Mouse (Mus musculus): ENCODE measurements at regions not wholly inside any gene's neighbourhood (a gene's known extent, or its start where the extent isn't known, plus 50 kb on each side); places are given as distances from the start of the nearest gene placed in this dataset.
A peak's percentile ranks its signal among the peaks of the same experiment; 100 is the strongest.

DNA sequence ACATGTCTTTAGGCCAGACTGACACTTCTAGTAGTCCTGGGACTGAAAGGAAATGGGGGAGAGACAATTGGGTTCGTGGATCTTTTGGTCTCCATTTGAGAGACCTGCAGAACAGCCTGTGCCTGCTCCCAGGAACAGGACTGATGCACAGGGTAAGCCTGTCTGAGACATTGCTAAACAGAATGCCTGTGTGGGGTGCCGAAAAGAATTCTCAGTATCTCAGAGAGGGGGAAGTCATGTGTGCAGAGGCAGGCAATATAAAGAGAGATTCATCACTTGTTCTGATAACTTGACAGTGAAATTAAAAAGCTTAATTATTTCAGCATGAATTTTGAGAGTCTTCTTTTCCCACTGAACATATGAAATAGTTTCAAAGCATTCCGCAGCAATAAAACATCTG is 268.7 kb downstream of the Rnf144a start:
- Histone ChIP-seq H3K9ac (replicated peaks; ENCODE audit: low read depth, low read length) (no peak overlapping the region), H3K27ac (ENCODE audit: low read depth, low read length) (no peak overlapping the region; the same call in 1 of the 2 replicates), H3K9me3 (ENCODE audit: control insufficient read depth, low read length) (no peaks in the 10 kb centered on the region), H3K4me2 (ENCODE audit: low read depth, low read length) (no peak overlapping the region), H3K36me3 (ENCODE audit: control insufficient read depth, insufficient read depth, low read length) (no peaks in the 10 kb centered on the region), H3K4me1 (ENCODE audit: control insufficient read depth, insufficient read depth, low read length) (0 out of 2 replicates have a peak, but pooled peaks cover 9% of the 10 kb centered on the region), H3K4me3 (ENCODE audit: low read depth, low read length) (no peak overlapping the region), H3K27me3 (ENCODE audit: control insufficient read depth, insufficient read depth, low read length) (no peaks in the 10 kb centered on the region)
- 59% methylated on average over 3 of the region's 3 CpGs for WGBS
- ATAC-seq (ENCODE audit: low read depth), result 0 out of 2 replicates have a peak, but pooled peaks have one; percentile 51

DNA sequence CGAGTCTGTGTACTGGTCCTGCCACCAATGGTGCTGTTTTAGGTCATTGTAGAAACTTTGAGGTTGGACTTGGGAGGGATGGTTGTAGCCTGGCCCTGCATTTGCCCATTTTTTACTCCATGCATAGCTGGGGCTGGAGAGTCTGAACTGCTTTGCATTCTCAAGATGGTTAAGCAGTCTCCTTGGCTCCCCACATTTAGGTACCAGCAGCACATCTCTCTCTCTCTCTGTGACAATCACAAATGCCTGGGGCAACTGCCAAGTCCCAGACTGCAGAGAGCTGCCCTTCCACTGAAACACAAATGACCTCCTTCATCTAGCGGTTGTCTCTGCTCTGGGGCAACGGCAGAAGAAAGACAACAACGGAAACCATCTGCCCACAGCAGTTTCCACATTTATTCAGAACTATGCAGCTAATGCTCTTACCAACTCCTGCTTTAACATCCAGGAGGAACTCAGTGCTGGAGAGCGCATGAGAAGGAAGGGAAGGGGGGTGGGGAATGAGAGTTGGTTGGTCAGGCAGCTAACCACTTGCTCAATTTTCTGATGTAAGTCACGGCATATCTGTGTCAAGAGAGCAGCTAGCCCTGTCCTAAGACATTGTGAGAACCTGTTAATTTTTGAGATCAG is 269.9 kb downstream of the Rnf144a start:
- ATAC-seq (ENCODE audit: low read depth), result peak; percentile 55; the same call in 1 of the 2 replicates
- Histone ChIP-seq H3K36me3 (ENCODE audit: control insufficient read depth, insufficient read depth, low read length) (no peaks in the 10 kb centered on the region), H3K4me1 (ENCODE audit: control insufficient read depth, insufficient read depth, low read length) (0 out of 2 replicates have a peak, but pooled peaks cover 9% of the 10 kb centered on the region), H3K27ac (ENCODE audit: low read depth, low read length) (no peak overlapping the region), H3K9me3 (ENCODE audit: control insufficient read depth, low read length) (no peaks in the 10 kb centered on the region), H3K4me2 (ENCODE audit: low read depth, low read length) (no peak overlapping the region), H3K27me3 (ENCODE audit: control insufficient read depth, insufficient read depth, low read length) (no peaks in the 10 kb centered on the region), H3K4me3 (ENCODE audit: low read depth, low read length) (no peak overlapping the region), H3K9ac (replicated peaks; ENCODE audit: low read depth, low read length) (no peak overlapping the region)
- WGBS, result 59% methylated on average over 6 of the region's 6 CpGs

DNA sequence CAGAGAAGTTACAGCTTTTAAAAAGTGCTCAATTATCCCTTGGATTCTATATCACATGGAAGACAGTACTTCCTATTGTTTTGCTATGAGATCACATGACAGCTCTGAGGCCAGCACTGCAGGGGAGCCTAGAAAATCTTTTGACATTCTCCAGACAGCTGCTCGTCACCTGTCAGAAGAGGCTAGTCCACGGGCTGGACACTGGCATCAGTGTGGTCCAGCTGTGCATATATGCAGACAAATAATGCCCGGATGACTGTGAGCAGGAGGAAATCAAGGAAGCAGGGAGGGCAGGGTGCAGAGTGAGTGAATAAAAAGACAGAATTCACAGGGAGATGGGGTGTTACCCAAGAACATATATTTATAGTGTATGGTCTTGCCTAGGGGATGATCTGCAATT is 270.4 kb downstream of the Rnf144a start:
- Histone ChIP-seq H3K27ac (ENCODE audit: low read depth, low read length) (no peak overlapping the region), H3K4me3 (ENCODE audit: low read depth, low read length) (no peak overlapping the region), H3K4me2 (ENCODE audit: low read depth, low read length) (no peak overlapping the region), H3K27me3 (ENCODE audit: control insufficient read depth, insufficient read depth, low read length) (no peaks in the 10 kb centered on the region), H3K9ac (replicated peaks; ENCODE audit: low read depth, low read length) (no peak overlapping the region), H3K36me3 (ENCODE audit: control insufficient read depth, insufficient read depth, low read length) (no peaks in the 10 kb centered on the region), H3K9me3 (ENCODE audit: control insufficient read depth, low read length) (no peaks in the 10 kb centered on the region), H3K4me1 (ENCODE audit: control insufficient read depth, insufficient read depth, low read length) (0 out of 2 replicates have a peak, but pooled peaks cover 9% of the 10 kb centered on the region)
- 70% methylated on average over 3 of the region's 3 CpGs for WGBS
- ATAC-seq (ENCODE audit: low read depth), result no peak

DNA sequence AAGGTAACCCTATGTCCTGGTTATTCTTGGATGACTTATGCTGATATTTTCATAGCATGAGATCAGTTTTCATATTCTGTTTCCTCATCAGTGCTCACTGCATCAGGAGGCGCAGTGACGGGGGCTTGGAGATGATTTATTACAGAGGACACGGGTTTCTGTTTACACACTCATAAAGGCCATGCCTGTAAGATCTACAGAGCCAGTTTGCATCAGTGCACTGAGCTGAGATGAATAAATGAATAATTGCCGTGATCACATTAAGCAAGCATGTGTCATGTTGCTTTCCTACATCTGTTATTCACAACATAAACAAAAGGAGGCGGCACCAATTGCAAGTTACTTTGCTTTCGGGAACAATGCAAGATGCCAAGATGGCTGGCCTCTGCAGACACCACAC is 271.6 kb downstream of the Rnf144a start:
- no peak overlapping the region for H3K27ac ChIP-seq (ENCODE audit: low read depth, low read length)
- WGBS, result 41% methylated on average over 6 of the region's 6 CpGs

DNA sequence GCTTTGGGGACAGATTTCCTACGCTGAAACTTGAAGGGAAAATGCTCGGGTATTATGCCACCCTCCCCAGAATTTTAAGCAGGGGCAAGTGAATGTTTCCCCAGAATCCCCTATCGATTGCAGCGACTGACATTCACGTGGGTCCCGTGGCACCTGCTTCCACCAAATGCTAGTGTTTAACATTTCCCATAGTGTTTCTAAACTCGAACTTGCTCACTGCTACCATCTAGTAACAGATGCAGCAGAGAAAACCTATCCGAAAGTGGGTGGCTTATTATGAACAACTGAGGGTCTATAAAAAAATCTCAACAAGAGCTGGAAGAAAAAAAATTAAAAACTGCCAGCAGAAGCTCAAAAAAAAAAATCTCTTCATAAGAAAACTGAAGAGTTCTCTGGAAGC is 284.2 kb downstream of the Rnf144a start:
- H3K4me1 ChIP-seq (ENCODE audit: control insufficient read depth, insufficient read depth, low read length), result no peaks in the 10 kb centered on the region
- H3K4me3 ChIP-seq (ENCODE audit: low read depth, low read length), result no peak overlapping the region
- no peak for ATAC-seq (ENCODE audit: low read depth)
- no peaks in the 10 kb centered on the region for H3K27me3 ChIP-seq (ENCODE audit: control insufficient read depth, insufficient read depth, low read length)
- no peak overlapping the region for H3K9ac ChIP-seq (replicated peaks; ENCODE audit: low read depth, low read length)
- H3K4me2 ChIP-seq (ENCODE audit: low read depth, low read length), result no peak overlapping the region
- 87% methylated on average over 8 of the region's 8 CpGs for WGBS
- H3K27ac ChIP-seq (ENCODE audit: low read depth, low read length), result no peak overlapping the region
- H3K36me3 ChIP-seq (ENCODE audit: control insufficient read depth, insufficient read depth, low read length), result no peaks in the 10 kb centered on the region
- H3K9me3 ChIP-seq (ENCODE audit: control insufficient read depth, low read length), result no peaks in the 10 kb centered on the region

More for the DNA sequence above, 271.6 kb downstream of the Rnf144a start:
- 0 out of 2 replicates have a peak, but pooled peaks cover 9% of the 10 kb centered on the region for H3K4me1 ChIP-seq (ENCODE audit: control insufficient read depth, insufficient read depth, low read length)
- H3K4me3 ChIP-seq (ENCODE audit: low read depth, low read length), result no peak overlapping the region
- H3K36me3 ChIP-seq (ENCODE audit: control insufficient read depth, insufficient read depth, low read length), result no peaks in the 10 kb centered on the region
- H3K9ac ChIP-seq (replicated peaks; ENCODE audit: low read depth, low read length), result no peak overlapping the region
- peak; percentile 63 for ATAC-seq (ENCODE audit: low read depth)
- no peaks in the 10 kb centered on the region for H3K9me3 ChIP-seq (ENCODE audit: control insufficient read depth, low read length)
- H3K27me3 ChIP-seq (ENCODE audit: control insufficient read depth, insufficient read depth, low read length), result no peaks in the 10 kb centered on the region
- H3K4me2 ChIP-seq (ENCODE audit: low read depth, low read length), result no peak overlapping the region

DNA sequence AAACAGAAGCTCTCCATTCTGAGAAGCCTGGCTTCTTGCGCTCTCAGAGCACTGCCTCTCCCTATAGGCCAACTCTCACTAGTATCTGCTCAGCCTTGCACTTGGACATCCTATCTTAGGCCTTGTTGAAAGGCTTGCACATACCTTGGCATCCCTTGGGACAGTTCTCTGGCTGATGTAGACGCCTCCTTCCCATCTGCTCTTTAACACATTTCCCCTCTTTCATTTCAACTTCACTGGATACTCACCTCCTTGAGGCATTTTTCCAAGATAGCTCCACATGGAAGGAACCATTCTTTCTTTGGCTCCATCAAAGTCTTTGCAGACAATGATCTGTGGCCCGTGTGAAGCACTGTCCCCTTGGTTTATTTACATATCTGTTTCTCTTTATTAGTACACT is 285.0 kb downstream of the Rnf144a start:
- no peak for ATAC-seq (ENCODE audit: low read depth)
- Histone ChIP-seq H3K27me3 (ENCODE audit: control insufficient read depth, insufficient read depth, low read length) (no peaks in the 10 kb centered on the region), H3K27ac (ENCODE audit: low read depth, low read length) (no peak overlapping the region), H3K9me3 (ENCODE audit: control insufficient read depth, low read length) (no peaks in the 10 kb centered on the region), H3K4me1 (ENCODE audit: control insufficient read depth, insufficient read depth, low read length) (no peaks in the 10 kb centered on the region), H3K36me3 (ENCODE audit: control insufficient read depth, insufficient read depth, low read length) (no peaks in the 10 kb centered on the region), H3K9ac (replicated peaks; ENCODE audit: low read depth, low read length) (no peak overlapping the region), H3K4me3 (ENCODE audit: low read depth, low read length) (no peak overlapping the region), H3K4me2 (ENCODE audit: low read depth, low read length) (no peak overlapping the region)
- 78% methylated on average over 3 of the region's 3 CpGs for WGBS

DNA sequence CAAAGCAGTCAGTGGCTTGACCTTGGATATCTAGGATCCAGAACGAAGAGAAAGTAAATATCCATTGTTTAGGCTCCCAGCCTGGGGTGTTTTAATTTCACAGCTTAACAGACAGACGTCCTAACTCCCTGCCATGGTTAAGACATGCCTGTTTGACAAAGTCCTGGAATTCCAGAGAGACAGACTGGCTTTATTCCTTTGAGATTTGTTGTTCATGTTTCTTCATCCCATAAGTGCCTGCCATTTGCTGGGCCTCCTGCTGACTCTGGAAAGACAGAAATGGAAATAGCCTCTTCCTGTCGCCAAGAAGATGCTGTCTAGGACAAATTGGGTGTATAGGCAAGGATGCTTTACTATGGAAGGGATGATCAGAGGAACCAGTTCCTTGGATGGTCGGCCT is 285.5 kb downstream of the Rnf144a start:
- Histone ChIP-seq H3K9me3 (ENCODE audit: control insufficient read depth, low read length) (no peaks in the 10 kb centered on the region), H3K27me3 (ENCODE audit: control insufficient read depth, insufficient read depth, low read length) (no peaks in the 10 kb centered on the region), H3K4me2 (ENCODE audit: low read depth, low read length) (no peak overlapping the region), H3K27ac (ENCODE audit: low read depth, low read length) (no peak overlapping the region), H3K9ac (replicated peaks; ENCODE audit: low read depth, low read length) (no peak overlapping the region), H3K36me3 (ENCODE audit: control insufficient read depth, insufficient read depth, low read length) (no peaks in the 10 kb centered on the region), H3K4me1 (ENCODE audit: control insufficient read depth, insufficient read depth, low read length) (no peaks in the 10 kb centered on the region), H3K4me3 (ENCODE audit: low read depth, low read length) (no peak overlapping the region)
- ATAC-seq (ENCODE audit: low read depth), result no peak
- 50% methylated on average over 4 of the region's 4 CpGs for WGBS

DNA sequence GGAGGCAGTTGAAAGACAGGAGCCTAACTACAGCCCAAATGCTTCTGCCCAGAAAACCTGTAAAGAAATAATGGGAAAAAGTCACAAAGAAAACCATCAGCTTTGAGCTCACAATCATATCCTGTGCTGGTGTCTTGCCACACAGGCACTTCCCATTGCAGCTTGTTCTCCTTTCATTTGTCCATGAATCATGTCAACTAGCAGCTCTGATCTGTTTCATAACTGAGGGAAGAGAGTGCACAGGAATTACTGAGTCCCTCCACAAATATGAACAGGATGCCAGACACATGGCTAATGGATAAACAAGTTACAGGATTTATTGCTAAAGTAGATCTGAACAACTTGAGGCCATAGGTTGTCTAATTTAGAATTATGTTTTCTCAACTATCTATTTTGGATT is 286.2 kb downstream of the Rnf144a start:
- Histone ChIP-seq H3K4me1 (ENCODE audit: control insufficient read depth, insufficient read depth, low read length) (no peaks in the 10 kb centered on the region), H3K27me3 (ENCODE audit: control insufficient read depth, insufficient read depth, low read length) (no peaks in the 10 kb centered on the region), H3K9ac (replicated peaks; ENCODE audit: low read depth, low read length) (no peak overlapping the region), H3K36me3 (ENCODE audit: control insufficient read depth, insufficient read depth, low read length) (no peaks in the 10 kb centered on the region), H3K4me3 (ENCODE audit: low read depth, low read length) (no peak overlapping the region), H3K4me2 (ENCODE audit: low read depth, low read length) (no peak overlapping the region), H3K27ac (ENCODE audit: low read depth, low read length) (no peak overlapping the region), H3K9me3 (ENCODE audit: control insufficient read depth, low read length) (no peaks in the 10 kb centered on the region)
- no peak for ATAC-seq (ENCODE audit: low read depth)

DNA sequence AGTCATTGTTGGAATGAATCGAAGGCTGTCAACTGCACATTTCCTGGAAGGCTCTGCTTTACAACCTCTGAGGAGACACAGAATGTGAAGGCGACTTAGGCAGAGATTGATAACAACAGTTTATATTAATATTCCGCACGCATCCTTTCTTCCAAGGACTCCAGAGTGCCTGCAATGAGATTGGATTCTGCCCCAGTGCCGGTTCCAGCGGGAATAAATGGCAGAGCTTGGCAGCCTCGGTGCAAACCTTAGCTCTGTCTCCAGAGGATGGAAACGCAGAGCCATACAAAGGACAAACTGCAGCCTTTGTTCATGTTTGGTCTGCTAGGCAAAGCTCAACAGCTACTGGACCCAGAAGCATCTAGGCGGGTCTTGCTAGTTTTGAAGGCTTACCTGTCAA is 288.8 kb downstream of the Rnf144a start:
- 71% methylated on average over 9 of the region's 9 CpGs for whole genome bisulfite sequencing
- Histone ChIP-seq H3K36me3 (ENCODE audit: control insufficient read depth, insufficient read depth, low read length) (no peaks in the 10 kb centered on the region), H3K9me3 (ENCODE audit: control insufficient read depth, low read length) (no peaks in the 10 kb centered on the region), H3K27me3 (ENCODE audit: control insufficient read depth, insufficient read depth, low read length) (no peaks in the 10 kb centered on the region), H3K27ac (ENCODE audit: low read depth, low read length) (peak overlapping the region; percentile 10; the same call in 1 of the 2 replicates), H3K4me1 (ENCODE audit: control insufficient read depth, insufficient read depth, low read length) (no peaks in the 10 kb centered on the region), H3K4me2 (ENCODE audit: low read depth, low read length) (no peak overlapping the region), H3K4me3 (ENCODE audit: low read depth, low read length) (no peak overlapping the region), H3K9ac (replicated peaks; ENCODE audit: low read depth, low read length) (no peak overlapping the region)
- ATAC-seq (ENCODE audit: low read depth), result no peak
